Mouse (Mus musculus) right cerebral cortex, postnatal 25 days (tissue): ENCODE results near the gene Casp3.
A peak's percentile ranks its signal among the peaks of the same experiment; 100 is the strongest.
"Not testable (repeated sequence)": the region's sequence is repeated elsewhere in the genome, so short reads cannot be mapped to it uniquely, and the experiment has no call there.

Experiments used
- DNase-seq: peaks from one replicate; pipeline ENCODE4 v3.0.0; 2022

Casp3 gene

GRCm38 (mm10) chr8:46616879-46617689 lies at the start of gene Casp3, which contains the start of gene Primpol:
Gene Casp3 (plus strand): TSS chr8:46617291.
Gene Primpol (minus strand): TSS chr8:46617212.
- DNase-seq: peak; percentile 89

GRCm38 (mm10) chr8:46567946-46568345 lies 49.1 kb upstream of the Casp3 start:
- DNase-seq: peak; percentile 24

GRCm38 (mm10) chr8:46568942-46569341 lies 48.1 kb upstream of the Casp3 start:
- no peak for DNase-seq

GRCm38 (mm10) chr8:46569659-46570441 lies 47.2 kb upstream of the Casp3 start:
- no peak for DNase-seq

DNA sequence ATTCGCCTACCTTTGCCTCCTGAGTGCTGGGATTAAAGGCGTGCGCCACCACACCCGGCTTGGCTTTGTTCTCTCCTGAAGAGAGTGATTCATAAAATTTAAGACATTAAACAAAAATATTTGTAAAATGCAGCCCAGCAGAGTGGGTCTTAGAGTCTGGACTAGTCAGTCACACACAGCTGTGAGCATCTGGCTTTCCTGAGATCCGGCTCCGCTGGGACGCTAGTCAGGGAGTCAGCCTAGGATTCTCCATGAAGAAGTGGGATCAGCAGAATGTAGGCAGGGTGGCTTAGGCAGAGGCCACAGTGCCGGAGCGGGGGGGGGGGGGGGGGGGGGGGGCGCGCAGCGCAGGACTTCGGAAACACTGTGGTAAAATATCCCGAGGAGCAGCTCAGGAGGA lies 46.4 kb upstream of the Casp3 start:
- no peak for DNase-seq

DNA sequence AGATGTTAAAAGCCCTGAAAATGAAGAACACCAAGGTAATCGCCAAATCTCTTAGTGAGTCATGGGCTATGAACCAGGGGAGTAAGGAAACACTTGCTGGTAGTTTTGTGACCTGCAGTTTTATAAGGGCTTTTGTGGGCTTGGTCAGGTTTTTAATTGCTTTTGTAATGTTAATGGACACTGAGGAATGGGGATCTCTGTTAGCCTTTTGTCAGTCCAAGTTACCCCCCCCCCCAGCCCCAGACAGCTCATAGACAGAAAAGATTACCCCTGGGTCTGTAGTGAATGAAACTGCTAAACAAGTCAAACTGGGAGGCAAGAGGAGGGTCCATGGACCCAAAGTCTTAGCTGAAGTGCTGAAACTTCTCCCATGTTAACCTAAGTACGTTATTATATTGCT lies 43.6 kb upstream of the Casp3 start:
- no peak for DNase-seq

DNA sequence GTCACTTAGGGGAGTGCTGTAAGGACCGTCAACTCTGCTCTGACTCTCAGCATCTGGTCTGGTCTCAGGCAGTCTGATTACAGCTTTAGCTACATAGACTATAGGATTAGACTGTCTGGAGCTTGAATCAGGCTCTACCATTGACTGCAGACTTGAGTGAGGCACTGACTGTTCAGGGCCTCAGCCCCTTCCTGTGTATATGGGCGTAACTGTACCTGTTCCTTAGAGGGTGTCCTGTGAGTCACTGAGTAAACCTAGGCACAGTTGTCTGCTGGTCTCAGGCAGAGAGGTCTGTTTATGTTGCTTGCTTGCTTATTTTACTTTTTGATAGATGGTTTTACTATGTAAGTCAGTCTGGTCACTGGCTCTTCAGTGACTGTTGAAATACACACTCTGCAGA lies 43.1 kb upstream of the Casp3 start:
- DNase-seq: no peak

DNA sequence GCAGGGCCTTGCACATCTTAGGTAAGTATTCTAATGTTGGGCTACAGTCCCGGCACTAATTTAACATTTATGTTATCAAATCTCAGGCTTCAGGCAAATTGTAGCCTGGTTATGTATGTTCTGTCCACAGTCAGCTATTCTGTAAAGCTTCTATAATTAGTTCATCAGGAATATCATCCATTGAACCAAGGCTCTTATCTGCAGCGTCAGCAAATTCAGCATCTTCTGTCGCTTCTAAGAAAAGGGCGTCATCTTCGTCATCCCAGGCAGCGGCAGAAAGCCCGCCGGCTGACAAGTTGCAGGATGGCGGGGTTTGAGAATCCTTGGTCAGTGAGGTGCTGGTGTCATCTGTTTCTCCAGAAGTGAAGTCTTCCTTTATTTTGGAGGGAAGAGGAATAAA lies 38.3 kb upstream of the Casp3 start:
- DNase-seq: no peak

- DNase-seq: not testable (repeated sequence)
Observed at GRCm38 (mm10) chr8:46584328-46584727, 32.8 kb upstream of the Casp3 start.

DNA sequence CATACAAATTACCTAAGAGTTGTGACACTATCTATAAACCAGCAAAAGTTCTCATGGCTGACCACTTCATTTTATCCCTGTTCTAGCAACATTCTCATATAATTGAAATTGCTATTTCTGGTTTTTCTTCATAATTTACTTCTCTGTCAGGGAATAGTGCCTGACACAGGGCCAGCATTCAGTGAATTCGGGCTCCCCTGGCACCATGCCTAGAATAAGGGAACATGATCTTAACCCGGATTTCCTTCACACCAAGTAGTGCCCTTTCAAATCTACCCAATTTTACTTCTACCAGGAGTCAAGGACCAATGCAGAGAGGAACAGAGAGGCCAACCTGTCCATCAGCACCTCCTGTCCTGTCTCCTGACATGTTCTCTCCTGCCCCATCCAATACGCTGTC lies 31.5 kb upstream of the Casp3 start:
- DNase-seq: no peak

DNA sequence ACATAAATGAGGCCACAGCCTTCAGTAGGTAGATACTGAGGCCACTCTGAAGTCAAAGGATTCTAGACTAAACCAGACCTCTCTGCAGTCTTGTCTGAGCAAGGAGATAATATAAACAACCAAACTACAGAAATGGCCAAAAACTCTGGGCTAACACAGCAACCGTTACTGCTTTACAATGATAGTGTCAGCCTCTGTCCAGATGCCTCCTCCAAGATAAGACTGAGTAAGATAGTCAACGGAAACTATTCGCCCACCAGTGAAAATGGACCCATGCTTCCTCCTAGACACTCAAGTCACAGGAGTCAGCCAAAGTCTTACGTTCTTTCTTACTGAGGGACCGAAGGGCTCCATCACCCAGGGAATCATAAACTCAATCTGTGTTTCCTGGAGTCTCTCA lies 29.2 kb upstream of the Casp3 start:
- DNase-seq: no peak

DNA sequence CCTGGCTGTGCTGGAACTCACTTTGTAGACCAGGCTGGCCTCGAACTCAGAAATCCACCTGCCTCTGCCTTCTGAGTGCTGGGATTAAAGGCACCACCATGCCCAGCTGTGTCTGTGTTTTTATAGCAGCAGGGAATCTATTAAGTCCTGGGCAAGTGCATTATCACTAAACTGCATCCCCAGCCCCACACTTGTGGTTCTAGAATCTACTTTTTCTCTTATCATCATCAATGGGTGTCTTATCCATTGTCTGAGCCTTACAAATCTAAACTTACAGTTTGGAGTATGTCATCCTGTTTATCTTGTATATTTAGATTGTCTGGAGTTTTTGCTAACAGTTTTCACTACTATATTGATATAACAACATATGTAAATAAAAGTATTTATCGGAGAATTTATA lies 28.4 kb upstream of the Casp3 start:
- DNase-seq: no peak

GRCm38 (mm10) chr8:46593067-46593466 lies 24.0 kb upstream of the Casp3 start:
- DNase-seq: no peak

DNA sequence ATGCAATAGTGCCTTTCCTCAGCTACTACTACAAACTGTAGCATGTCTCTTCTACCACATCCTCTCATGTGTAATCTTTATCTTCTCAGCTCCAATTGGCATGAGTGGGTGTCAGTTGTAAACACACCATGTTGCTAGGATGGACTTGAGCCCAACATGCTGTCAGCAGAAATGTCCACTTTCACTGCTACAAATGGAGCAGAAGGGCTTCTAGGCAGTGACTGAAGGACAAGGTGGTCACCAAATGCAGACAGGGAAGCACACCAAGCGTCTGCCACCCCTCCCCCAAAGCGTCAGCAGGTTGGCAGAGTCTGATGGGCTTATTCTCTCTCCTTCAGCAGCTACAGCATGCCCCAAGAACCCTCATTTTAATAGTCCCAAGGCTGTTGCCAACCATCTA lies 23.3 kb upstream of the Casp3 start:
- no peak for DNase-seq

- DNase-seq: no peak
Observed at GRCm38 (mm10) chr8:46595593-46595992, 21.5 kb upstream of the Casp3 start.

DNA sequence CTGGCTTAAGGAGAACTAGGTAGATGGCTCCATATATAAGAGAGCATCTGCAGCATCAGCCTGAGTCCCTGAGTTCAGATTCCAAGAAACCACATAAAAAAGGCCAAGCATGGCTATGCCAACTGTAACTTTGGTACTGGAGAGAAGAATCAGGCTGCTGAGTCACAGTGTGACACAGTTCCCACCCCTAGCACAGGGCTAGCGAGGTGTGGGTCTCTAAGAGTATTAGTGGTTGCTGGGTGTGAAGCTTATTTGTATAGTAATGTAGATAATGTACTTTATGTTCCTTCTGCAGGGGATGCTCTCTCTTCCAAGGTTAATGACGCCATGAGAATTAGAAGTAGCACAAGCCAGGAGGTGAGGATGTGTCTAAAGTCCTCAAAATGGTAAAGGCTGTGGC lies 20.6 kb upstream of the Casp3 start:
- DNase-seq: no peak

- no peak for DNase-seq
Observed at GRCm38 (mm10) chr8:46597411-46597810, 19.7 kb upstream of the Casp3 start.

GRCm38 (mm10) chr8:46598114-46598513 lies 19.0 kb upstream of the Casp3 start:
- DNase-seq: no peak

GRCm38 (mm10) chr8:46598753-46599152 lies 18.3 kb upstream of the Casp3 start:
- no peak for DNase-seq

- no peak for DNase-seq
Observed at GRCm38 (mm10) chr8:46599314-46599904, 17.7 kb upstream of the Casp3 start.

GRCm38 (mm10) chr8:46600959-46601707 lies 16.0 kb upstream of the Casp3 start:
- DNase-seq: no peak

DNA sequence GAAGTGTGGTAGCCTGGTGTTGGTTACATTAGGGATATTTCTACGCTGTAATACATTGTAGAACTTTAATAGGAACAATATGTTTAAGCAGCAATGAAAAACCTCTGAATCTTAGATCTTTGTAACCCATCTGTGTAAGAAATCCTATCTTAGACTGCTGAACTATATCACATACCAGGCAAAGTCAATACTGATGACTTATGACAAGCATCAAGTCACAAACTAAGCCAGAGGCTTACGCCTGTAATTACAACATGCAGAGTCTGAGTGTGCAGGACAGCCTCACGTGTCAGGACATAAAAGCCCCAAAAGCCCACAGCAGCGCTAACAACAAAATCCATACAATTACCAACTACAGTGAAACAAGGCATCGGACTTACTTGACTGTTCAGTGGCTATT lies 13.5 kb upstream of the Casp3 start:
- no peak for DNase-seq

- no peak for DNase-seq
Observed at GRCm38 (mm10) chr8:46606930-46607329, 10.2 kb upstream of the Casp3 start.
